Mouse (Mus musculus) lung, adult 2 months (tissue): ENCODE measurements around the gene Tank.

Source experiments
- CTCF ChIP-seq: fragments of 200-500 bp; IDR thresholded peaks from 2 replicates; pipeline ENCODE4 v1.5.1; 2011; ENCODE audit warnings: mild to moderate bottlenecking, low read length, control low read depth; ENCODE audit not compliant: insufficient read depth
- POLR2A ChIP-seq: fragments of 200-500 bp; IDR thresholded peaks from 2 replicates; pipeline ENCODE4 v1.6.1; 2011; ENCODE audit warnings: low read depth, mild to moderate bottlenecking, control low read depth, low read length, borderline replicate concordance; ENCODE audit errors: extremely low read depth

GRCm38 (mm10) chr2:61536901-61537300 lies 41.5 kb upstream of the Tank start:
- TF ChIP-seq POLR2A, result no peak
- no peak for TF ChIP-seq CTCF
